Mouse (Mus musculus) cerebellum, adult 9-11 months (tissue): ENCODE measurements around the gene Prss46.

Experiments
- DNase-seq: peaks from one replicate; pipeline ENCODE4 v3.0.0; 2022

The Prss46 gene

DNA sequence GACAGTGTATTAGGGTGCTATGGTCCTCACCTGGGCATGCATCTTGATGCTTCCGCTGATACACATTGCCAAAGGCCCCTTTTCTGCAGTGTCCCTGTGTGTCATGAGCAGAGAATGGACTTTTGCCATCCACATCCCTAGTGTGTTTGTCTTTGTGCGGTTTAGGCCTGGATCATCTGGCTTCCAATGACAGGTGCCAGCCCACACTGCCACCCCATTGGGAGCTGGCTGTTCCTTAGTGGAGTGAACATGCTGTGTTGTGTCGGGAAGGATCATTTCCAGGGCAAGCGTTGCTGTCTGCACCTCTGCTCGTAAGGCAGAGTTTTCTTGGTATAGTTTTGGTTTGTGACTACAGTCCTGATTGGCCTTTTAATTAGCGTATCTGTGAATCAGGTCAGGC, 56.9 kb downstream of the Prss46 start:
- no peak for DNase-seq

DNA sequence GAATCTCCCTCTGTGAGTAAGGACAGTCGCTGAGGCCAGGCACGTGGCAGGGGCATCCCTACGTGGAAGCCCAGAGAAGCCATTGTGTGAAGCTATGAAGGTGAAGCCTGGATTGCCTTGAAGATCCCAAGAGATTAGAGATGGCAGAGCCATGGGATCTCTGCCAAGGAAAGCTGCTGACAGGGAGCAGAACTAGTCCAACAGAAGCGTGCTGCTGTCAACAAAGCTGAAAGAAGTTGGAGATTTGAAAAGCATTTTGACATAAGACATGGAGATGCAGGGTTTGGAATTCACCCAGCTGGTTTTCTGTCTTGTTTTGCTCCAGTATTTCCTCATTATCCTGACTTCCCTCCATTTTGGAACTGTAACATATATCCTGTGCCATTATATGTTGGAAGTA, 58.0 kb downstream of the Prss46 start:
- DNase-seq: no peak
